Mouse (Mus musculus): ENCODE results near the gene Txn2. TPM values are rescaled to one million over a fixed set of nuclear protein-coding genes. Genes with fewer than 3 reads are reported as not detected.
"Not testable (repeated sequence)": the region's sequence is repeated elsewhere in the genome, so short reads cannot be mapped to it uniquely, and the experiment has no call there.

Txn2 gene
- polyA plus RNA-seq, 1 experiment: 288 TPM

DNA sequence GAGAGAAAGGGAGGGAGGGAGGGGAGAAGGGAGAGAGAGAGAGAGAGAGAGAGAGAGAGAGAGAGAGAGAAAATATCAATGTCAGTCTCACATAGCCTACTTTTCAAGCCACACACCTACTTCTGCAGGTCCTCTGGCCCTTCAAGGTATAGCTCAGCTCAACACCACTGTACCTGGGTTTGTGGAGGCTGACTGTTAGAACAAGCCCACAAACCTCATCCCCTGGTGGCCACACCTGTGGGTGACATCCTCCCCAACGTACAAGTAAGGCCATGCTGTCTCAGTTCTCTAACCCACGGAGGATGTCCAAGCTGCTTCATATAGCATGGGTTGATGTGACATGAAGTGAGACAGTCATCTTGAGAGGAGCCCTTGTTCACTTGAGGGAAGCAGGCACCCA is 51.6 kb downstream of the Txn2 start:
- 29% methylated on average over 2 of the region's 2 CpGs for WGBS
- Histone ChIP-seq H3K4me3 (replicated peaks; ENCODE audit: control insufficient read depth, low read depth, low read length) (no peak overlapping the region), H3K27ac (ENCODE audit: control insufficient read depth, insufficient read depth, low read depth, low read length, poor library complexity) (no peak overlapping the region), H3K4me1 (ENCODE audit: control insufficient read depth, insufficient read depth, low read length) (peaks cover 9% of the 10 kb centered on the region)
- TF ChIP-seq POLR2A (IDR thresholded peaks at IDR 0.05; ENCODE audit: borderline replicate concordance, control insufficient read depth, low read depth, low read length) (no peak), CTCF (IDR thresholded peaks at IDR 0.05; ENCODE audit: control insufficient read depth, insufficient read depth, low read length) (peak; percentile 41; the same call in 1 of the 2 replicates)

DNA sequence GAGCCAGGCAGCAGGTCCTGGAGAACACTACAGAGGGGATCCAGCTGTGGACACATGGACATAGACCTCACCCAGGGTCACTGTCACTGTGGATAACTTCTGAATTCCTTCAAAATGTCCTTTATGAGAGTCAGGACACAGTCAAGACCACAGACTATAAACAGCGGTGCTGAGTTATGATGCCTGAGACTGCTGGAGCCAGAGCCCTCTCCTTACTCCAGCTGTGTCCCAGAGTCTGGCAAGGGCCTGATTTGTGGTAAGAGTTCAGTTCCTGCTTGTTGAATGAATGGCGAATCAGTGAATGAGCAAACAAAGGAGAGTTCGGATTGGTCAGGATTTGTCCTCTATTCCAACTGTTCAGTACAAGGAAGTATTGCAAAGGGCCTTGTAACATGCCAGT is 52.1 kb downstream of the Txn2 start:
- Histone ChIP-seq H3K27ac (ENCODE audit: control insufficient read depth, insufficient read depth, low read depth, low read length, poor library complexity) (no peak overlapping the region), H3K4me1 (ENCODE audit: control insufficient read depth, insufficient read depth, low read length) (peaks cover 8% of the 10 kb centered on the region), H3K4me3 (replicated peaks; ENCODE audit: control insufficient read depth, low read depth, low read length) (no peak overlapping the region)
- TF ChIP-seq CTCF (IDR thresholded peaks at IDR 0.05; ENCODE audit: control insufficient read depth, insufficient read depth, low read length) (no peak), POLR2A (IDR thresholded peaks at IDR 0.05; ENCODE audit: borderline replicate concordance, control insufficient read depth, low read depth, low read length) (no peak)
- 67% methylated on average over 3 of the region's 3 CpGs for WGBS

DNA sequence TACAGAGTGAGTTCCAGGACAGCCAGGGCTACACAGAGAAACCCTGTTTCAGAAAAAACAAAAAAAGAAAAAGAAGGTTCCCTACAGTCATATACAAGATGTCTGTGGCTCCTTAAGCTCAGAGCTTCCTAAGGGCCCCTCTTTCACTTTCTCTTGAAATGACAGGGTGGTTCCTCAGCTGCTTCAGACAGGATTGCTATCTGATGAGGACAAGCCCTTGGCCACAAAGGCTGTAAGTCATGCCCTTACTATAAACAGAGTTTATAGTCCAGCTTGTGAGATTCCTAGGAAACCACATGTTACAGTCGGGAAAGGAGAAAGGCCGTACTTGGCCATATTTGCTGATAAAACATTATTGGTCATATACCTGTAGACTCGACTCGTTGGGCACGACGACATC is 52.9 kb downstream of the Txn2 start:
- Histone ChIP-seq H3K4me3 (replicated peaks; ENCODE audit: control insufficient read depth, low read depth, low read length) (no peak overlapping the region), H3K27ac (ENCODE audit: control insufficient read depth, insufficient read depth, low read depth, low read length, poor library complexity) (no peak overlapping the region), H3K4me1 (ENCODE audit: control insufficient read depth, insufficient read depth, low read length) (peaks cover 8% of the 10 kb centered on the region)
- no peak for TF ChIP-seq CTCF (IDR thresholded peaks at IDR 0.05; ENCODE audit: control insufficient read depth, insufficient read depth, low read length)
- TF ChIP-seq POLR2A (IDR thresholded peaks at IDR 0.05; ENCODE audit: borderline replicate concordance, control insufficient read depth, low read depth, low read length): no peak
- WGBS: 87% methylated on average over 6 of the region's 6 CpGs

GRCm38 (mm10) chr15:77874807-77875206 is 54.0 kb downstream of the Txn2 start:
- Histone ChIP-seq H3K4me1 (ENCODE audit: control insufficient read depth, insufficient read depth, low read length) (peaks cover 7% of the 10 kb centered on the region), H3K4me3 (replicated peaks; ENCODE audit: control insufficient read depth, low read depth, low read length) (peak overlapping the region; percentile 36), H3K27ac (ENCODE audit: control insufficient read depth, insufficient read depth, low read depth, low read length, poor library complexity) (peak overlapping the region; percentile 85)
- WGBS: 43% methylated on average over 9 of the region's 9 CpGs
- no peak for TF ChIP-seq POLR2A (IDR thresholded peaks at IDR 0.05; ENCODE audit: borderline replicate concordance, control insufficient read depth, low read depth, low read length)
- TF ChIP-seq CTCF (IDR thresholded peaks at IDR 0.05; ENCODE audit: control insufficient read depth, insufficient read depth, low read length): no peak

GRCm38 (mm10) chr15:77874310-77874709 is 54.5 kb downstream of the Txn2 start:
- TF ChIP-seq CTCF (IDR thresholded peaks at IDR 0.05; ENCODE audit: control insufficient read depth, insufficient read depth, low read length) (no peak), POLR2A (IDR thresholded peaks at IDR 0.05; ENCODE audit: borderline replicate concordance, control insufficient read depth, low read depth, low read length) (no peak)
- peak overlapping the region; percentile 85 for H3K27ac ChIP-seq (ENCODE audit: control insufficient read depth, insufficient read depth, low read depth, low read length, poor library complexity)
- 46% methylated on average over 4 of the region's 4 CpGs for WGBS
- peak overlapping the region; percentile 36 for H3K4me3 ChIP-seq (replicated peaks; ENCODE audit: control insufficient read depth, low read depth, low read length)
- H3K4me1 ChIP-seq (ENCODE audit: control insufficient read depth, insufficient read depth, low read length): peaks cover 6% of the 10 kb centered on the region; the same call in 1 of the 2 replicates

GRCm38 (mm10) chr15:77873564-77873963 is 55.2 kb downstream of the Txn2 start:
- TF ChIP-seq POLR2A (IDR thresholded peaks at IDR 0.05; ENCODE audit: borderline replicate concordance, control insufficient read depth, low read depth, low read length) (no peak), CTCF (IDR thresholded peaks at IDR 0.05; ENCODE audit: control insufficient read depth, insufficient read depth, low read length) (no peak)
- peaks cover 6% of the 10 kb centered on the region; the same call in 1 of the 2 replicates for H3K4me1 ChIP-seq (ENCODE audit: control insufficient read depth, insufficient read depth, low read length)
- 80% methylated on average over 2 of the region's 2 CpGs for WGBS
- peak overlapping the region; percentile 56 for H3K4me3 ChIP-seq (replicated peaks; ENCODE audit: control insufficient read depth, low read depth, low read length)
- H3K27ac ChIP-seq (ENCODE audit: control insufficient read depth, insufficient read depth, low read depth, low read length, poor library complexity): no peak overlapping the region; the same call in 1 of the 2 replicates

- peaks cover 6% of the 10 kb centered on the region; the same call in 1 of the 2 replicates for H3K4me1 ChIP-seq (ENCODE audit: control insufficient read depth, insufficient read depth, low read length)
- 90% methylated on average over 3 of the region's 3 CpGs for whole genome bisulfite sequencing
- H3K4me3 ChIP-seq (replicated peaks; ENCODE audit: control insufficient read depth, low read depth, low read length): no peak overlapping the region
- TF ChIP-seq CTCF (IDR thresholded peaks at IDR 0.05; ENCODE audit: control insufficient read depth, insufficient read depth, low read length) (no peak), POLR2A (IDR thresholded peaks at IDR 0.05; ENCODE audit: borderline replicate concordance, control insufficient read depth, low read depth, low read length) (no peak)
- H3K27ac ChIP-seq (ENCODE audit: control insufficient read depth, insufficient read depth, low read depth, low read length, poor library complexity): no peak overlapping the region
Observed at GRCm38 (mm10) chr15:77872996-77873395, 55.8 kb downstream of the Txn2 start.

GRCm38 (mm10) chr15:77868340-77868739 is 60.5 kb downstream of the Txn2 start:
- no peak overlapping the region for H3K27ac ChIP-seq (ENCODE audit: control insufficient read depth, insufficient read depth, low read depth, low read length, poor library complexity)
- TF ChIP-seq CTCF (IDR thresholded peaks at IDR 0.05; ENCODE audit: control insufficient read depth, insufficient read depth, low read length) (no peak), POLR2A (IDR thresholded peaks at IDR 0.05; ENCODE audit: borderline replicate concordance, control insufficient read depth, low read depth, low read length) (no peak)
- WGBS: 84% methylated on average over 5 of the region's 5 CpGs
- H3K4me3 ChIP-seq (replicated peaks; ENCODE audit: control insufficient read depth, low read depth, low read length): no peak overlapping the region
- no peaks in the 10 kb centered on the region for H3K4me1 ChIP-seq (ENCODE audit: control insufficient read depth, insufficient read depth, low read length)

DNA sequence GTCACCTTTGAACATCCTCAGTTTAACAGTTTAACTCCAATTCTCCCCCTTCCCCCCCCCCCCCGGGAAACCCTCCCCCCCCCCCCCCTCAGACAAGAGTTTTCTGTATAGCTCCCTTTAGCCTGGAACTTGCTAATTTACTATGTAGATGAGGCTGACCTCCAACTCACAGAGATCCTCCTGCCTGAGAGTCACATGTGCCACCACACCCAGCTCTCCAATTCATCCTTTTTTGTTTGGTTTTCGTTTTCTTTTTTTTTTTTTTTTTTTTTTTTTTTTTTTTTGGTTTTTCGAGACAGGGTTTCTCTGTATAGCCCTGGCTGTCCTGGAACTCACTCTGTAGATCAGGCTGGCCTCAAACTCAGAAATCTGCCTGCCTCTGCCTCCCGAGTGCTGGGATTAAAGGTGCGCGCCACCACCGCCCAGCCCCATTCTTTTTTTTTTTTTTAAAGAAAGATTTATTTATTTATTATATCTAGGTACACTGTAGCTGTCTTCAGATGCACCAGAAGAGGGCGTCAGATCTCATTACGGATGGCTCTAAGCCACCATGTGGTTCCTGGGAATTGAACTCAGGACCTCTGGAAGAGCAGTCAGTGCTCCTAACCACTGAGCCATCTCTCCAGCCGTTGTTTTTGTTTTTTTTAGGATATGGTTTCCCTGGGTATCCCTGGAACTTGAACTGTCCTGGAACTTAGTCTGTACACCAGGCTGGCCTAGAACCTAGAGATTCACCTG is 61.4 kb downstream of the Txn2 start:
- not testable (repeated sequence) for H3K4me1 ChIP-seq (ENCODE audit: control insufficient read depth, insufficient read depth, low read length); H3K27ac ChIP-seq (ENCODE audit: control insufficient read depth, insufficient read depth, low read depth, low read length, poor library complexity); H3K4me3 ChIP-seq (replicated peaks; ENCODE audit: control insufficient read depth, low read depth, low read length)
- WGBS: 60% methylated on average over 9 of the region's 10 CpGs
